Comparison of ENCODE assay signal across 8 mouse cellular contexts in genomic region chr2:164456864-164457300, GRCm38 (mm10). TPM values are rescaled to one million over a fixed set of nuclear protein-coding genes. Genes with fewer than 3 reads are reported as not detected.
DNase-seq lines count a peak whose midpoint lies in the region; ATAC-seq and TF ChIP-seq lines count a peak whose summit lies in the region.

Sys1 (plus strand) TSS chr2:164456964.

- H3K27me3 ChIP-seq in heart, embryonic 16.5 days (ENCODE audit: control insufficient read depth, insufficient read depth, low read length): no peaks in the 10 kb centered on the region
- no peaks in the 10 kb centered on the region for H3K27me3 ChIP-seq in liver, postnatal 0 days (ENCODE audit: insufficient read depth, low read length)

- H3K4me2 ChIP-seq in heart, embryonic 16.5 days (ENCODE audit: low read depth, low read length): peak within 1 kb of the TSS; percentile 40
- peak within 1 kb of the TSS; percentile 52 for H3K4me2 ChIP-seq in liver, postnatal 0 days (ENCODE audit: low read depth, low read length)

- peak; percentile 61 to 67 for DNase-seq in B cell, adult 2 months
- peak; percentile 27 for DNase-seq in MN1 (ENCODE audit: low spot score)
- DNase-seq in kidney, postnatal 25 days: peak; percentile 32 to 55
- no peak for DNase-seq in liver, postnatal 0 days
- peak; percentile 14 for DNase-seq in right cerebral cortex, postnatal 4 days
- no peak for DNase-seq in urinary bladder, postnatal 36 days (ENCODE audit: low spot score in 2 of 2)

- no peak for TF ChIP-seq POLR2A in embryonic fibroblast, embryonic 13.5 days (IDR thresholded peaks at IDR 0.05; ENCODE audit: low read depth, low read length)

- H3K9me3 ChIP-seq in heart, embryonic 16.5 days (replicated peaks; ENCODE audit: control insufficient read depth, low read length): no peaks in the 10 kb centered on the region
- no peaks in the 10 kb centered on the region for H3K9me3 ChIP-seq in liver, postnatal 0 days (ENCODE audit: low read length)

- 5% methylated on average over 7 of the region's 7 CpGs for WGBS in heart, embryonic 16.5 days
- WGBS in liver, postnatal 0 days (ENCODE audit: insufficient replicate concordance): 7% methylated on average over 7 of the region's 7 CpGs

- peak within 1 kb of the TSS; percentile 98 for H3K27ac ChIP-seq in embryonic fibroblast, embryonic 13.5 days (ENCODE audit: insufficient read depth, low read length)
- H3K27ac ChIP-seq in heart, embryonic 16.5 days (ENCODE audit: low read length): peak within 1 kb of the TSS; percentile 23
- peak within 1 kb of the TSS; percentile 93 for H3K27ac ChIP-seq in liver, postnatal 0 days (ENCODE audit: low read depth)

- no peak for ATAC-seq in heart, embryonic 16.5 days (replicated peaks; ENCODE audit: extremely low read depth, insufficient read depth, low FRiP score)
- ATAC-seq in liver, postnatal 0 days: no peak

- no peak within 1 kb of the TSS for H3K4me3 ChIP-seq in embryonic fibroblast, embryonic 13.5 days (ENCODE audit: insufficient read depth, low read length)
- no peak within 1 kb of the TSS for H3K4me3 ChIP-seq in heart, embryonic 16.5 days (ENCODE audit: low read length)
- H3K4me3 ChIP-seq in liver, postnatal 0 days (ENCODE audit: low read depth, low read length): no peak within 1 kb of the TSS

- H3K4me1 ChIP-seq in embryonic fibroblast, embryonic 13.5 days (ENCODE audit: control insufficient read depth, insufficient read depth, low read length): peaks cover 15% of the 10 kb centered on the region
- peaks cover 52% of the 10 kb centered on the region for H3K4me1 ChIP-seq in heart, embryonic 16.5 days (ENCODE audit: control insufficient read depth, insufficient read depth, low read length)
- H3K4me1 ChIP-seq in liver, postnatal 0 days (ENCODE audit: insufficient read depth): peaks cover 19% of the 10 kb centered on the region

- no peak for TF ChIP-seq EP300 in liver, postnatal 0 days (IDR thresholded peaks at IDR 0.05; ENCODE audit: low read depth)

- no peaks in the 10 kb centered on the region for H3K36me3 ChIP-seq in heart, embryonic 16.5 days (ENCODE audit: control insufficient read depth, insufficient read depth)
- H3K36me3 ChIP-seq in liver, postnatal 0 days (replicated peaks; ENCODE audit: insufficient read depth, low read length): no peaks in the 10 kb centered on the region

- H3K9ac ChIP-seq in heart, embryonic 16.5 days (ENCODE audit: low read length): peak within 1 kb of the TSS; percentile 57
- peak within 1 kb of the TSS; percentile 60 for H3K9ac ChIP-seq in liver, postnatal 0 days (replicated peaks)

- TF ChIP-seq CTCF in embryonic fibroblast, embryonic 13.5 days (IDR thresholded peaks at IDR 0.05; ENCODE audit: borderline replicate concordance, insufficient read depth, low read length): no peak
- no peak for TF ChIP-seq CTCF in liver, postnatal 0 days (IDR thresholded peaks at IDR 0.05; ENCODE audit: low read depth)

RNA-seq across cellular contexts. Expression of gene Sys1, which starts in this region (rescaled TPM):
- polyA plus RNA-seq in embryonic fibroblast, embryonic 13.5 days (2011; ENCODE audit: insufficient read length, low read depth, missing spikeins): 23.1 and 23.6 TPM in 2 replicates
- 33.4 and 41.7 TPM in 2 replicates for polyA plus RNA-seq in heart, embryonic 16.5 days (2015; fragmentation: Nextera tagmentation; extraction: Ambion mirVana)
- polyA plus RNA-seq in liver, postnatal 0 days (2015; fragmentation: Nextera tagmentation; extraction: Ambion mirVana): 43.5 and 46.2 TPM in 2 replicates

Comparison
In these comparisons a context has a peak if more than half of its experiments do, and no peak if none do; other contexts are left out.
1. DNase-seq: peak in B cell, adult 2 months (2 of 2), MN1 (single experiment), kidney, postnatal 25 days (2 of 2) and right cerebral cortex, postnatal 4 days (single experiment); none in liver, postnatal 0 days (single experiment) and urinary bladder, postnatal 36 days (0 of 2).
2. H3K27ac ChIP-seq: peak in every context shown above with its lines; median percentile 98 in embryonic fibroblast, embryonic 13.5 days; 93 in liver, postnatal 0 days; 23 in heart, embryonic 16.5 days.